Mouse (Mus musculus): ENCODE results near the gene Tbx22.

Tbx22 gene

GRCm38 (mm10) chrX:107667664-107668063, at the start of gene Tbx22:
TSS of gene Tbx22 (plus strand) at chrX:107667964.
- ChIA-PET POLR2A (no interaction called here), CTCF (no interaction called here)

GRCm38 (mm10) chrX:107668677-107669076, 913 bp downstream of the Tbx22 start:
- ChIA-PET CTCF (no interaction called here), POLR2A (no interaction called here)

DNA sequence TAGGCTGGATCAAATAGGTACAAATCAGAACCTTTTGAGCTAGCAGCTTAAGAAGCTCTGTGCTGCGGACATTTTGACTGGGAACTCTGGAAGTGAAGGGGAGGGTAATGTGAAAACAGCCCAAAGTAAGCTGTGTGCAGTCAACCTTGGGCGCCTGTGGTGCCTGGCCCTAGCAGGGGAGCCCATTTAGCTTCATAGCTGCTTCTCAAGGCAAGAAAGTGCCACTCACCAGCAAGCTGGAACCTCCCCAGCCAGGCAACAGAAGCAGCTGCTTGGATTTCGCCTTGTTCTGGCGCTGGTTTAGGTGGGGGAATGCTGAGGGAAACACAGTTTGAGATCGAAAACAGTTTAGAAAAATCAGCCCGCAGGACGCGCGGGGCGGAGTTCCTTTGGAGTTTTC, 11.4 kb downstream of the Tbx22 start:
- ChIA-PET CTCF (no interaction called here), POLR2A (no interaction called here)

GRCm38 (mm10) chrX:107708584-107708983, 40.8 kb downstream of the Tbx22 start:
- CTCF ChIA-PET: no interaction called here
- POLR2A ChIA-PET: no interaction called here

DNA sequence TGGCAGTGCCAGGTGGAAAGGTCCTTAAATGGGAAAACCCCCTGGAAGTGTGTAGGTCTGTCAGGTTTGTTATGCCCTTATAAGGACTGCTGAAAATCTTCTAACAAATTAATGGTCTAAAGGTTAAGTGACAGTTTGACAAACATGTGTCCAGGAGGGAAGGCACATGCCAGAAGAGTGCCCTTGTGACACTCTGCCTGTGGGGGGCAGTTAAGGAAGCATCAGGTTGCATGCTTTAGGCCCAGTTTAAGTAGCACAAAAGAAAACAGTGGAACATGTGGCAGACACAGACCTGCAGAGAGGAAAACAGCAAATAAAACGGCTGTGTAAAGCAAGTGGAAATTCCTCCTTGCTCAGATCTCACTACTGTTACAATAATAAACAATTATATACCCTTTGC, 55.8 kb downstream of the Tbx22 start:
- CTCF ChIA-PET: no interaction called here
- POLR2A ChIA-PET: no interaction called here
